Mouse (Mus musculus): ENCODE data around the gene Dscaml1.

- TF ChIP-seq CTCF (IDR thresholded peaks at IDR 0.05; ENCODE audit: insufficient read depth, low read length) (no peak), POLR2A (IDR thresholded peaks at IDR 0.05; ENCODE audit: borderline replicate concordance, extremely low read depth, low read depth, low read length) (no peak)
Observed at GRCm38 (mm10) chr9:45745451-45745850, 319.0 kb downstream of the Dscaml1 start.

Measured in lung, adult 2 months (tissue).